Mouse (Mus musculus) olfactory bulb, adult 2 months (tissue): Measurements from ENCODE around the gene Eln. TPM values are rescaled to one million over a fixed set of nuclear protein-coding genes. Genes with fewer than 3 reads are reported as not detected.

Experiments used
- H3K27ac ChIP-seq: fragments of 200-500 bp; 2 replicates; pipeline ENCODE4 v1.5.1; 2012; ENCODE audit warnings: low read depth, low read length; ENCODE audit not compliant: insufficient read depth
- H3K4me1 ChIP-seq: fragments of 200-500 bp; 2 replicates; pipeline ENCODE4 v1.6.1; 2012; ENCODE audit warnings: low read length; ENCODE audit not compliant: control insufficient read depth, insufficient read depth
- H3K4me3 ChIP-seq: fragments of 200-500 bp; 2 replicates; pipeline ENCODE4 v1.5.1; 2012; ENCODE audit warnings: mild to moderate bottlenecking, low read depth, low read length, moderate library complexity; ENCODE audit not compliant: insufficient read depth
- CTCF ChIP-seq: fragments of 200-500 bp; IDR thresholded peaks from 2 replicates; pipeline ENCODE4 v1.5.1; 2012; ENCODE audit warnings: low read depth, mild to moderate bottlenecking, low read length, moderate library complexity; ENCODE audit not compliant: insufficient read depth
- POLR2A ChIP-seq: fragments of 200-500 bp; IDR thresholded peaks from 2 replicates; pipeline ENCODE4 v1.6.1; 2012; ENCODE audit warnings: mild to moderate bottlenecking, low read depth, low read length, moderate library complexity; ENCODE audit not compliant: insufficient read depth
- WGBS: fragments of 180-500 bp; shearing (Covaris S2); methylation state at CpG from one replicate; pipeline ENCODE4 v1.1.7; 2018; 5-methylcytosine and 5-hydroxymethylcytosine counted together
- polyA plus RNA-seq: library from polyadenylated mRNA; stranded (reverse); fragments of >200 nt; gene quantifications from 2 replicates; pipeline ENCODE4 v1.2.4, GENCODE M21; 2012; ENCODE audit warnings: low replicate concordance; ENCODE audit not compliant: missing spikeins, insufficient read depth, insufficient read length

The Eln gene
- polyA plus RNA-seq: not detected in 2 replicates

DNA sequence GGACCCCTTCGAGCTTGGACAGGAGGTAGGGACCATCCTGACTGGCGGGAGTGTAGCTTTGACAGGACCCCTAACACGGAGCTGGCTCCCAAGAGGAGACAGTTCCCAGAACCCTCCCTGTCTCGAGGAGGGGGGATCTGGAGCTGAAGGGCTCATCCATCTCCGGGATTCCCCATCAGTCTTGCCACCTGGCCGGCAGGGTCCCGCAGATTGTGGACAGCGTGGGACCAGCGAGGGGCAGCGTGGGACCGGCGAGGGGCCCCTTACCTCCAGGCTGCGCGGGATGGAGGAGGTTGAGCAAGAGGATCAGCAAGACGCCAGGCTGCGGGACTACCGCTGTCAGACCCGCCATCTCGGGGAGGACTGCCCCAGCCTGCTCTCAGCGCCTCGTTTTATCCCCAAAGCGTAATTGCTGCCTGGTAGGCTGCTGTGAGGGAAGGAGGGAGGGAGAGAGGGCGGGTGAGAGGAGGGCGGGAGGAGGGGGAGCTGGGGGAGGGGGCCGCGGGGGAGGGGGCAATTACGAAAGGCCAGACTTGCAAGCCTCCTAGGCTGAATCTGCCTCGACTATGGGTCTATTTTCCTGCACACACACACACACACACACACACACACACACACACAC is at the start of gene Eln:
Eln (minus strand) TSS at position 434 of the 622 bp plus-strand sequence.
- Histone ChIP-seq H3K4me1 (peaks cover 15% of the 10 kb centered on the region), H3K27ac (0 out of 2 replicates have a peak within 1 kb of the TSS, but pooled peaks have one; percentile 8), H3K4me3 (peak within 1 kb of the TSS; percentile 47)
- 3% methylated on average over 21 of the region's 28 CpGs for WGBS
- TF ChIP-seq CTCF (no peak), POLR2A (no peak)

- no peak overlapping the region for H3K27ac ChIP-seq
- peaks cover 6% of the 10 kb centered on the region for H3K4me1 ChIP-seq
- TF ChIP-seq CTCF (no peak), POLR2A (no peak)
These were observed 43.2 kb upstream of the Eln start for GRCm38 (mm10) chr5:134790080-134790995.

GRCm38 (mm10) chr5:134788237-134788636 is 41.1 kb upstream of the Eln start:
- TF ChIP-seq CTCF (no peak), POLR2A (no peak)
- Histone ChIP-seq H3K27ac (no peak overlapping the region), H3K4me1 (peaks cover 6% of the 10 kb centered on the region), H3K4me3 (no peak overlapping the region)
- 64% methylated on average over 12 of the region's 12 CpGs for WGBS

More at GRCm38 (mm10) chr5:134790080-134790995, 43.2 kb upstream of the Eln start:
- H3K4me3 ChIP-seq: no peak overlapping the region
- 90% methylated on average over 15 of the region's 15 CpGs for WGBS

DNA sequence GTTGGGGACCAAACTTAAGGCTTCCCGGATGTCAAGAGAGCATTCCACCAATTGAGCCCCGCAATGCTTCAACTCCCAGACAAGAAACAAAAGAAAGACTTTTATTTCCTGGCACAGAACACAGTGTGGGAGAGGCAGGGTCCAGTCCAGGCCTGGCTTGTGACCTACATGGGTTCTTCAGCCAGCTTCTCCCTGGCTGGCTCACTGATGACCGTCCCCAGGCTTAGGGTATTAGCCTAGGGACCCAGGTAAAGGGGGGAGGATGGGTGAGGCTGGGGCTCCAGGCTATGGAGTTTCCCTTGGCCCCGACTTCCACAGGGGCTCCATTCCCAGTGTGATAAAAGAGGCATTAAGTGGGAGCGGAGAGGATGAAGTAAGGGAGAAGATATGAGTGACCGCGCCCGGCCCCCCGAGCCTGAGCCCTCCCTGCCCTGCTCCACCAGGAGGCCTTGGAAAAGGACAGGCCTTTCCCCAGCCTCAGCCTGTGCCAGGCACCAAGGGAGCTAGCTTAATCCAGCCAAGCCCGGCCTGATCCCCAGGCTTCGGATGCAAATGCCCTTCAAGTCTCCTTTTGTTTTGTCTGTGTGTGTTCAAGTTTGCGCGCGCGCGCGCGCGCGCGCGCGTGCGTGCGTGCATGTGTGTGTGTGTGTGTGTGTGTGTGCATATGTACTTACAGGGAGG is 38.7 kb upstream of the Eln start:
- Histone ChIP-seq H3K4me1 (peaks cover 6% of the 10 kb centered on the region), H3K27ac (no peak overlapping the region), H3K4me3 (no peak overlapping the region)
- WGBS: 25% methylated on average over 25 of the region's 25 CpGs
- TF ChIP-seq POLR2A (no peak), CTCF (no peak)

DNA sequence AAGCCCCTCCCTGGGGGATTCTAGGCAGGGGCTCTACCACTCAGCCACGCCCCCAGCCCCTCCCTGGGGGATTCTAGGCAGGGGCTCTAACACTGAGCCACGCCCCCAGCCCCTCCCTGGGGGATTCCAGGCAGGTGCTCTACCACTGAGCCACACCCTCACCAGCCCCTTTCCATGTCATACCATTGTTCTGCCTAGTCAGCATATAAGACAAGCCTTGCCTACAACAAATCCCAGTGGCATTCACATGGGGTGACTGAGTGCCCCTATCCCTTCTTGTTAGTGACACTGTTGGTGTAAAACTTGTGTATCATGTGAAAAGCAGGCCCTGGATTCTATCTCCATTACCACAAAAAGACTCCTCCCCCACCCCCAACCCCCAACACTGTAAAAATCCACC is 36.7 kb upstream of the Eln start:
- 62% methylated on average over 2 of the region's 2 CpGs for WGBS
- TF ChIP-seq POLR2A (no peak), CTCF (no peak)
- H3K4me1 ChIP-seq: peaks cover 6% of the 10 kb centered on the region

GRCm38 (mm10) chr5:134780963-134781362 is 33.8 kb upstream of the Eln start:
- no peak for TF ChIP-seq POLR2A
- no peak for TF ChIP-seq CTCF
- Histone ChIP-seq H3K4me1 (peaks cover 4% of the 10 kb centered on the region), H3K4me3 (no peak overlapping the region), H3K27ac (no peak overlapping the region)

More for the DNA sequence above, 36.7 kb upstream of the Eln start:
- Histone ChIP-seq H3K27ac (no peak overlapping the region), H3K4me3 (no peak overlapping the region)

DNA sequence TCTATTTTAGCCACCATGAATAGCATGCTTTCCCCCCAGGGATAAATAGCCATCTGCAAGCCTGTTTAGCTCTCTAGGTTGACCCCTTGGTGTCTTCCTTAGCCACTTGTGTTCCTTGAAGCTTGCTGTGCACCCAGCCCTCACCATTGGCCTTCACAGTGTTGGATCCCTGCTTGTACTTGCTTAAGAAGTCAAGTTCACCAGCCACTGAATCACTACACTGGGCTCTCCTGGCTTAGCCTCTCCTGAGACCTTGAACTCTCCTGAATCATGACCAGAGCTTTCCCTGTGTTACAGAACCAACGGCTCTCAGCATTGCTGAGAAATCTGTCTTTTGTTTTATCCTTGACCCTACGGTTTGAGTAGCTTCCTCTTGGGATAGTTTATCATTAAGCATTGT is 33.0 kb upstream of the Eln start:
- 85% methylated on average over 2 of the region's 2 CpGs for WGBS
- Histone ChIP-seq H3K27ac (no peak overlapping the region), H3K4me3 (no peak overlapping the region), H3K4me1 (no peaks in the 10 kb centered on the region)
- no peak for TF ChIP-seq POLR2A
- TF ChIP-seq CTCF: no peak

GRCm38 (mm10) chr5:134776551-134776950 is 29.4 kb upstream of the Eln start:
- no peak overlapping the region for H3K27ac ChIP-seq
- no peaks in the 10 kb centered on the region for H3K4me1 ChIP-seq
- 41% methylated on average over 12 of the region's 12 CpGs for WGBS
- H3K4me3 ChIP-seq: no peak overlapping the region
- TF ChIP-seq POLR2A: no peak
- TF ChIP-seq CTCF: no peak

- Histone ChIP-seq H3K4me1 (no peaks in the 10 kb centered on the region), H3K4me3 (no peak overlapping the region), H3K27ac (no peak overlapping the region)
- WGBS: 81% methylated on average over 12 of the region's 12 CpGs
- TF ChIP-seq CTCF (no peak), POLR2A (no peak)
These were observed 25.4 kb upstream of the Eln start for GRCm38 (mm10) chr5:134772522-134772921.
